Mouse (Mus musculus) ES-Bruce4 (cell line): ENCODE measurements around the gene Vdr.

Experiments used
- CTCF ChIP-seq: IDR thresholded peaks from one replicate; pipeline ENCODE4 v1.8.1; 2011; ENCODE audit warnings: low read depth, low read length
- POLR2A ChIP-seq: IDR thresholded peaks from one replicate; pipeline ENCODE4 v1.8.1; 2011; ENCODE audit warnings: low read length; ENCODE audit not compliant: insufficient read depth

GRCm38 (mm10) chr15:97932441-97932840 lies 22.0 kb upstream of the Vdr start:
- TF ChIP-seq CTCF, result no peak
- no peak for TF ChIP-seq POLR2A
